10 mouse cellular contexts compared by ENCODE assay signal in the genomic region with DNA sequence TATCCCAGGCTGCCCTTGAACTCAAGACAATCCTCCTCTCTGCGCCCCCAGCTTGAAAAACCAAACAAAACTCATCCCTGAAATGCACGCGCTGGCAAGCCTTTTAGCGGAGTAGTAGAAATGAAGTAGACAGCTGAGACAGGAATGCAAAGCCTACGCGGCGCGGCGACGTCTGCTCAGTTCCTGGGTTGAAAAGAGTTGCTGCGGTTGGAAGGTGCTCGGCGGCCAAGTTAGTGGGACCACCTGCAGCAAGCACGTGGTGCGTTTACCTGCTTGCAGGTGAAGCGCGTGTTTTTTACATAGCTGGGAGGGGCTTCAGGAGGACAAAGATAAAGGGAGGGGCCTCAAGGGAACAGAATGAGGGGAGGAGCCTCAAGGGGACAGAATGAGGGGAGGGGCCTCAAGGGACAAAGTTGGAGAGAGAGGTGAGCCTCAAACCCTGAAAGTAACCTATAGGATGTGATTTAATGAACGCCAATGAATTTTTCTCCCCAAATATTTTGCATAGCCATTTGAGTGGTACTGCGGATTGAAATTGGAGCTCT. TPM values are rescaled to one million over a fixed set of nuclear protein-coding genes. Genes with fewer than 3 reads are reported as not detected.
DNase-seq lines count a peak whose midpoint lies in the region; ATAC-seq and TF ChIP-seq lines count a peak whose summit lies in the region.
"Had no signal": no experiment of that assay in that cellular context is flagged by ENCODE, and none has a peak within 500 bp of the region (broad histone marks: within the 10 kb centered on the region; RNA-seq: fewer than 3 reads in every experiment).

No protein-coding gene starts in this region.

- H3K4me3 ChIP-seq in hindbrain, embryonic 16.5 days (ENCODE audit: low read length), result no peak overlapping the region
- no peak overlapping the region for H3K4me3 ChIP-seq in hindbrain, embryonic 11.5 days (ENCODE audit: low read depth, low read length)
- peak overlapping the region; percentile 96 for H3K4me3 ChIP-seq in ES-Bruce4 (ENCODE audit: low read depth, low read length)
- H3K4me3 ChIP-seq in limb, embryonic 11.5 days (ENCODE audit: low read depth, low read length), result no peak overlapping the region
- H3K4me3 ChIP-seq: hindbrain, embryonic 15.5 days had no signal

- H3K27me3 ChIP-seq in hindbrain, embryonic 16.5 days (replicated peaks; ENCODE audit: control insufficient read depth, insufficient read depth, low read length), result peaks cover 39% of the 10 kb centered on the region
- H3K27me3 ChIP-seq in hindbrain, embryonic 11.5 days (ENCODE audit: control insufficient read depth, insufficient read depth, low read length), result peaks cover 49% of the 10 kb centered on the region
- peaks cover 8% of the 10 kb centered on the region; the same call in 1 of the 2 replicates for H3K27me3 ChIP-seq in ES-Bruce4 (ENCODE audit: control insufficient read depth, insufficient read depth, low read length, poor library complexity, severe bottlenecking)
- H3K27me3 ChIP-seq in limb, embryonic 11.5 days (ENCODE audit: control insufficient read depth, insufficient read depth, low read length), result peaks cover 45% of the 10 kb centered on the region

- H3K4me2 ChIP-seq in hindbrain, embryonic 16.5 days (ENCODE audit: low read length), result peak overlapping the region; percentile 22; the same call in 1 of the 2 replicates
- H3K4me2 ChIP-seq in hindbrain, embryonic 11.5 days (replicated peaks; ENCODE audit: low read depth, low read length), result no peak overlapping the region
- no peak overlapping the region for H3K4me2 ChIP-seq in limb, embryonic 11.5 days (ENCODE audit: low read depth, severe bottlenecking)
- H3K4me2 ChIP-seq: hindbrain, embryonic 15.5 days had no signal

- no peak for TF ChIP-seq CTCF in ES-Bruce4 (IDR thresholded peaks at IDR 0.05; ENCODE audit: low read depth, low read length)

- H3K9ac ChIP-seq in hindbrain, embryonic 16.5 days (ENCODE audit: low read depth, low read length), result no peak overlapping the region
- no peak overlapping the region for H3K9ac ChIP-seq in hindbrain, embryonic 11.5 days (ENCODE audit: low read depth, low read length)
- H3K9ac ChIP-seq in ES-Bruce4 (ENCODE audit: low read depth, poor library complexity, severe bottlenecking), result peak overlapping the region; percentile 72
- no peak overlapping the region for H3K9ac ChIP-seq in limb, embryonic 11.5 days (ENCODE audit: low read length)
- H3K9ac ChIP-seq: hindbrain, embryonic 15.5 days had no signal

- H3K4me1 ChIP-seq in hindbrain, embryonic 16.5 days (ENCODE audit: control insufficient read depth, insufficient read depth, low read depth, low read length), result peaks cover 25% of the 10 kb centered on the region
- peaks cover 19% of the 10 kb centered on the region for H3K4me1 ChIP-seq in hindbrain, embryonic 11.5 days (replicated peaks; ENCODE audit: control insufficient read depth, insufficient read depth, low read length)
- peaks cover 3% of the 10 kb centered on the region for H3K4me1 ChIP-seq in ES-Bruce4 (ENCODE audit: control insufficient read depth, insufficient read depth, low read length)
- peaks cover 15% of the 10 kb centered on the region for H3K4me1 ChIP-seq in limb, embryonic 11.5 days (ENCODE audit: control insufficient read depth, insufficient read depth, low read length)

- DNase-seq in hindbrain, embryonic 11.5 days (ENCODE audit: low spot score), result no peak
- DNase-seq in embryo, embryonic 10.5 days (ENCODE audit: low spot score), result peak; percentile 39
- peak; percentile 41 for DNase-seq in limb, embryonic 11.5 days (ENCODE audit: low spot score)
- no peak for DNase-seq in adrenal gland, postnatal 25 days
- no peak for DNase-seq in thymus, adult 18-20 months
- DNase-seq: left cerebral cortex, postnatal 4 days had no signal

- WGBS in hindbrain, embryonic 16.5 days, result 11% methylated on average over 19 of the region's 19 CpGs
- 9% methylated on average over 19 of the region's 19 CpGs for WGBS in hindbrain, embryonic 11.5 days
- WGBS in limb, embryonic 11.5 days, result 8% methylated on average over 19 of the region's 19 CpGs

- TF ChIP-seq EP300 in ES-Bruce4 (IDR thresholded peaks at IDR 0.05; ENCODE audit: insufficient read depth, low read depth, low read length), result peak; percentile 67

- no peak overlapping the region for H3K27ac ChIP-seq in hindbrain, embryonic 16.5 days (ENCODE audit: low read depth, low read length)
- no peak overlapping the region for H3K27ac ChIP-seq in hindbrain, embryonic 11.5 days (ENCODE audit: low read depth, low read length)
- peak overlapping the region; percentile 44 for H3K27ac ChIP-seq in ES-Bruce4 (ENCODE audit: insufficient read depth, low read length)
- no peak overlapping the region for H3K27ac ChIP-seq in limb, embryonic 11.5 days (replicated peaks; ENCODE audit: low read depth, low read length)
- H3K27ac ChIP-seq: hindbrain, embryonic 15.5 days had no signal

- H3K9me3 ChIP-seq in hindbrain, embryonic 16.5 days (ENCODE audit: control insufficient read depth, low read length), result no peaks in the 10 kb centered on the region
- H3K9me3 ChIP-seq in hindbrain, embryonic 11.5 days (ENCODE audit: control insufficient read depth, low read length), result no peaks in the 10 kb centered on the region
- H3K9me3 ChIP-seq in ES-Bruce4 (replicated peaks; ENCODE audit: control insufficient read depth, insufficient read depth, low read length, poor library complexity, severe bottlenecking), result no peaks in the 10 kb centered on the region
- H3K9me3 ChIP-seq in limb, embryonic 11.5 days (ENCODE audit: control insufficient read depth, low read length), result no peaks in the 10 kb centered on the region
- H3K9me3 ChIP-seq: hindbrain, embryonic 15.5 days had no signal

- no peaks in the 10 kb centered on the region for H3K36me3 ChIP-seq in hindbrain, embryonic 16.5 days (ENCODE audit: control insufficient read depth, insufficient read depth, low read length)
- H3K36me3 ChIP-seq in hindbrain, embryonic 11.5 days (ENCODE audit: control insufficient read depth, insufficient read depth, low read length), result no peaks in the 10 kb centered on the region
- H3K36me3 ChIP-seq in ES-Bruce4 (ENCODE audit: control insufficient read depth, insufficient read depth, low read length, poor library complexity, severe bottlenecking), result no peaks in the 10 kb centered on the region
- H3K36me3 ChIP-seq in limb, embryonic 11.5 days (ENCODE audit: control insufficient read depth, insufficient read depth, low read length), result no peaks in the 10 kb centered on the region
- H3K36me3 ChIP-seq: hindbrain, embryonic 15.5 days had no signal

- TF ChIP-seq POLR2A in ES-Bruce4 (IDR thresholded peaks at IDR 0.05; ENCODE audit: insufficient read depth, low read length), result peak; percentile 77

- no peak for ATAC-seq in hindbrain, embryonic 16.5 days
- no peak for ATAC-seq in hindbrain, embryonic 11.5 days (ENCODE audit: low FRiP score)
- no peak for ATAC-seq in limb, embryonic 11.5 days (ENCODE audit: insufficient number of reproducible peaks, low FRiP score, low TSS enrichment, low read depth)
- ATAC-seq in inflammation-experienced regulatory T-cells, adult 6 months, result no peak

RNA-seq across cellular contexts. Expression of a gene that starts 3.1 kb away (rescaled TPM):
- 31.4 and 33.4 TPM in 2 replicates for polyA plus RNA-seq in hindbrain, embryonic 16.5 days (2015; fragmentation: Nextera tagmentation; extraction: Ambion mirVana)
- polyA plus RNA-seq in hindbrain, embryonic 11.5 days (2014; fragmentation: Nextera tagmentation; extraction: Ambion mirVana), result 13.4 and 17.8 TPM in 2 replicates
- polyA plus RNA-seq in ES-Bruce4 (2011; ENCODE audit: insufficient read depth, insufficient read length, low read depth, missing spikeins), result 40.3 and 41.9 TPM in 2 replicates
- 19.8 and 22.2 TPM in 2 replicates for polyA plus RNA-seq in limb, embryonic 11.5 days (2014; fragmentation: Nextera tagmentation; extraction: Ambion mirVana)
- 10 to 100 TPM in 2 of 3 experiments, 1 to 10 TPM in 1; 9.5 to 13.0 (median 10.8) TPM for polyA plus RNA-seq in inflammation-experienced regulatory T-cells, adult 6 months (2017; shearing (Covaris generic))
- total RNA-seq in adrenal gland, postnatal 25 days (2021), result 3.7 and 4.4 TPM in 2 replicates

RNA-seq across cellular contexts. Expression of a gene that starts 7.1 kb away (rescaled TPM):
- polyA plus RNA-seq in hindbrain, embryonic 16.5 days (2015; fragmentation: Nextera tagmentation; extraction: Ambion mirVana), result 1.3 and 2.1 TPM in 2 replicates
- polyA plus RNA-seq in hindbrain, embryonic 11.5 days (2014; fragmentation: Nextera tagmentation; extraction: Ambion mirVana), result 0.56 and 0.68 TPM in 2 replicates
- polyA plus RNA-seq in ES-Bruce4 (2011; ENCODE audit: insufficient read depth, insufficient read length, low read depth, missing spikeins), result 0.40 and 0.78 TPM in 2 replicates
- polyA plus RNA-seq in limb, embryonic 11.5 days (2014; fragmentation: Nextera tagmentation; extraction: Ambion mirVana), result 0.15 and 0.23 TPM in 2 replicates
- polyA plus RNA-seq in inflammation-experienced regulatory T-cells, adult 6 months (2017; shearing (Covaris generic)), result under 1 TPM in 1 of 3 experiments, not detected in 2; 0.09 TPM
- 1.1 and 2.4 TPM in 2 replicates for total RNA-seq in adrenal gland, postnatal 25 days (2021)

RNA-seq across cellular contexts. Expression of a gene that starts 20.3 kb away (rescaled TPM):
- 8.8 and 9.3 TPM in 2 replicates for polyA plus RNA-seq in hindbrain, embryonic 16.5 days (2015; fragmentation: Nextera tagmentation; extraction: Ambion mirVana)
- polyA plus RNA-seq in hindbrain, embryonic 11.5 days (2014; fragmentation: Nextera tagmentation; extraction: Ambion mirVana), result 13.7 and 20.5 TPM in 2 replicates
- polyA plus RNA-seq in ES-Bruce4 (2011; ENCODE audit: insufficient read depth, insufficient read length, low read depth, missing spikeins), result 51.9 and 62.2 TPM in 2 replicates
- 17.6 and 21.6 TPM in 2 replicates for polyA plus RNA-seq in limb, embryonic 11.5 days (2014; fragmentation: Nextera tagmentation; extraction: Ambion mirVana)
- polyA plus RNA-seq in inflammation-experienced regulatory T-cells, adult 6 months (2017; shearing (Covaris generic)), result 10 to 100 TPM; 18.7 to 36.4 (median 30.7) TPM
- total RNA-seq in adrenal gland, postnatal 25 days (2021), result 63.0 and 83.0 TPM in 2 replicates

RNA-seq across cellular contexts. Expression of a gene that starts 26.8 kb away (rescaled TPM):
- 25.9 and 27.0 TPM in 2 replicates for polyA plus RNA-seq in hindbrain, embryonic 16.5 days (2015; fragmentation: Nextera tagmentation; extraction: Ambion mirVana)
- polyA plus RNA-seq in hindbrain, embryonic 11.5 days (2014; fragmentation: Nextera tagmentation; extraction: Ambion mirVana), result 9.4 and 13.4 TPM in 2 replicates
- 30.9 and 33.4 TPM in 2 replicates for polyA plus RNA-seq in ES-Bruce4 (2011; ENCODE audit: insufficient read depth, insufficient read length, low read depth, missing spikeins)
- 5.5 and 6.2 TPM in 2 replicates for polyA plus RNA-seq in limb, embryonic 11.5 days (2014; fragmentation: Nextera tagmentation; extraction: Ambion mirVana)
- polyA plus RNA-seq in inflammation-experienced regulatory T-cells, adult 6 months (2017; shearing (Covaris generic)), result 10 to 100 TPM; 17.3 to 46.9 (median 39.3) TPM
- total RNA-seq in adrenal gland, postnatal 25 days (2021), result 25.2 and 30.5 TPM in 2 replicates

RNA-seq across cellular contexts. Expression of a gene that starts 43.1 kb away (rescaled TPM):
- polyA plus RNA-seq in hindbrain, embryonic 16.5 days (2015; fragmentation: Nextera tagmentation; extraction: Ambion mirVana), result 1,672 and 1,683 TPM in 2 replicates
- 1,792 and 1,905 TPM in 2 replicates for polyA plus RNA-seq in hindbrain, embryonic 11.5 days (2014; fragmentation: Nextera tagmentation; extraction: Ambion mirVana)
- polyA plus RNA-seq in ES-Bruce4 (2011; ENCODE audit: insufficient read depth, insufficient read length, low read depth, missing spikeins), result 3,464 and 4,107 TPM in 2 replicates
- 2,238 and 2,358 TPM in 2 replicates for polyA plus RNA-seq in limb, embryonic 11.5 days (2014; fragmentation: Nextera tagmentation; extraction: Ambion mirVana)
- 100 to 1,000 TPM; 459 to 882 (median 544) TPM for polyA plus RNA-seq in inflammation-experienced regulatory T-cells, adult 6 months (2017; shearing (Covaris generic))
- total RNA-seq in adrenal gland, postnatal 25 days (2021), result 285 and 323 TPM in 2 replicates

Comparison
In these comparisons a context has a peak if more than half of its experiments do, and no peak if none do; other contexts are left out.
1. DNase-seq: peak in embryo, embryonic 10.5 days (single experiment) and limb, embryonic 11.5 days (single experiment); none in hindbrain, embryonic 11.5 days (single experiment), adrenal gland, postnatal 25 days (single experiment) and thymus, adult 18-20 months (0 of 2).